Mouse (Mus musculus): ENCODE results near the gene Olfr1474. TPM values are rescaled to one million over a fixed set of nuclear protein-coding genes. Genes with fewer than 3 reads are reported as not detected.
"Not testable (repeated sequence)": the region's sequence is repeated elsewhere in the genome, so short reads cannot be mapped to it uniquely, and the experiment has no call there.

Gene Olfr1474
- polyA plus RNA-seq (2012; rRNA removed): not detected in 2 replicates

- not testable (repeated sequence) for DNase-seq (ENCODE audit: low spot score)
Measured at GRCm38 (mm10) chr19:13469265-13469664, at the start of gene Olfr1474. Gene Olfr1474, plus strand, starts transcription at chr19:13469565.

- DNase-seq (ENCODE audit: low spot score): not testable (repeated sequence)
Measured at GRCm38 (mm10) chr19:13443109-13443508, 26.3 kb upstream of the Olfr1474 start, which contains the start of gene Olfr1471. Gene Olfr1471, plus strand, starts transcription at chr19:13443409.

- no peak for DNase-seq (ENCODE audit: low spot score)
Measured at GRCm38 (mm10) chr19:13455986-13456385, 13.4 kb upstream of the Olfr1474 start, which contains the start of gene Olfr1472. Gene Olfr1472, minus strand, starts transcription at chr19:13456086.

GRCm38 (mm10) chr19:13480096-13480495 lies 10.7 kb downstream of the Olfr1474 start, which contains the start of gene Olfr1475:
Gene Olfr1475, minus strand, starts transcription at chr19:13480196.
- DNase-seq (ENCODE audit: low spot score): no peak

GRCm38 (mm10) chr19:13500246-13500645 lies 30.9 kb downstream of the Olfr1474 start, which contains the start of gene Olfr1477:
Gene Olfr1477, plus strand, starts transcription at chr19:13500546.
- no peak for DNase-seq (ENCODE audit: low spot score)

Other genes with a start within 250 kb of the Olfr1474 start
- not detected in 2 replicates for gene Olfr1463, start 238.2 kb upstream of the Olfr1474 start, polyA plus RNA-seq (2012; rRNA removed)
- not detected in 2 replicates for gene Olfr1465, start 154.0 kb upstream of the Olfr1474 start, polyA plus RNA-seq (2012; rRNA removed)
- gene Olfr1466, start 130.7 kb upstream of the Olfr1474 start, polyA plus RNA-seq (2012; rRNA removed): not detected in 2 replicates
- not detected in 2 replicates for gene Olfr1467, start 107.3 kb upstream of the Olfr1474 start, polyA plus RNA-seq (2012; rRNA removed)
- gene Olfr1469, start 61.7 kb upstream of the Olfr1474 start, polyA plus RNA-seq (2012; rRNA removed): not detected in 2 replicates
- not detected in 2 replicates for gene Olfr1471, start 26.2 kb upstream of the Olfr1474 start, polyA plus RNA-seq (2012; rRNA removed)
- not detected in 2 replicates for gene Olfr1472, start 13.5 kb upstream of the Olfr1474 start, polyA plus RNA-seq (2012; rRNA removed)
- not detected in 2 replicates for gene Olfr1475, start 10.6 kb downstream of the Olfr1474 start, polyA plus RNA-seq (2012; rRNA removed)
- gene Olfr1477, start 31.0 kb downstream of the Olfr1474 start, polyA plus RNA-seq (2012; rRNA removed): not detected in 2 replicates
- not detected in 2 replicates for gene Olfr1480, start 58.3 kb downstream of the Olfr1474 start, polyA plus RNA-seq (2012; rRNA removed)
- gene Olfr1484, start 113.9 kb downstream of the Olfr1474 start, polyA plus RNA-seq (2012; rRNA removed): not detected in 2 replicates
- not detected in 2 replicates for gene Olfr1487, start 147.8 kb downstream of the Olfr1474 start, polyA plus RNA-seq (2012; rRNA removed)
- not detected in 2 replicates for gene Olfr1489, start 162.1 kb downstream of the Olfr1474 start, polyA plus RNA-seq (2012; rRNA removed)
- not detected in 2 replicates for gene Olfr1490, start 181.5 kb downstream of the Olfr1474 start, polyA plus RNA-seq (2012; rRNA removed)
- not detected in 2 replicates for gene Olfr1491, start 227.7 kb downstream of the Olfr1474 start, polyA plus RNA-seq (2012; rRNA removed)

All from urinary bladder, adult 2 months (tissue).